Mouse (Mus musculus) ES-E14 (cell line): Measurements from ENCODE around the gene Tnnt3.

Experiments
- CHD2 ChIP-seq: IDR thresholded peaks from 2 replicates; pipeline ENCODE4 v1.6.1; 2014; ENCODE audit warnings: mild to moderate bottlenecking, low read depth, low read length, inconsistent platforms
- HCFC1 ChIP-seq: IDR thresholded peaks from 2 replicates; pipeline ENCODE4 v1.6.1; 2012; ENCODE audit warnings: low read length, inconsistent platforms, borderline replicate concordance; ENCODE audit not compliant: insufficient read depth
- MAFK ChIP-seq: IDR thresholded peaks from 2 replicates; pipeline ENCODE4 v1.6.1; 2014; ENCODE audit warnings: mild to moderate bottlenecking, low read depth, low read length, inconsistent platforms; ENCODE audit not compliant: insufficient read depth
- ZC3H11A ChIP-seq: IDR thresholded peaks from 2 replicates; pipeline ENCODE4 v1.6.1; 2012; ENCODE audit warnings: low read depth, mild to moderate bottlenecking, inconsistent platforms, low read length, borderline replicate concordance
- ZNF384 ChIP-seq: IDR thresholded peaks from 2 replicates; pipeline ENCODE4 v1.6.1; 2012; ENCODE audit warnings: low read depth, low read length, inconsistent platforms

GRCm38 (mm10) chr7:142458026-142458425 is 40.6 kb upstream of the Tnnt3 start:
- no peak for TF ChIP-seq ZC3H11A
- TF ChIP-seq CHD2, result no peak
- no peak for TF ChIP-seq MAFK
- TF ChIP-seq ZNF384, result no peak
- TF ChIP-seq HCFC1, result no peak
